Mouse (Mus musculus) hindlimb bud, embryonic 11.5 days (tissue): ENCODE data around the gene Ereg.

Experiments used
- DNase-seq: peaks from one replicate; pipeline ENCODE4 v3.0.0-alpha.2; 2012; ENCODE audit warnings: low read depth, low spot score; ENCODE audit errors: extremely low spot score

Ereg gene

GRCm38 (mm10) chr5:91110023-91110670 lies 35.7 kb downstream of the Ereg start:
- no peak for DNase-seq

- no peak for DNase-seq
Observed at GRCm38 (mm10) chr5:91111019-91111418, 36.6 kb downstream of the Ereg start.

- no peak for DNase-seq
Observed at GRCm38 (mm10) chr5:91113967-91114366, 39.5 kb downstream of the Ereg start.

- no peak for DNase-seq
Observed at GRCm38 (mm10) chr5:91114574-91114973, 40.2 kb downstream of the Ereg start.

GRCm38 (mm10) chr5:91118618-91119017 lies 44.2 kb downstream of the Ereg start:
- DNase-seq, result no peak

- no peak for DNase-seq
Observed at GRCm38 (mm10) chr5:91123404-91123803, 49.0 kb downstream of the Ereg start.

- no peak for DNase-seq
Observed at GRCm38 (mm10) chr5:91124140-91124539, 49.7 kb downstream of the Ereg start.

- DNase-seq, result no peak
Observed at GRCm38 (mm10) chr5:91126623-91127022, 52.2 kb downstream of the Ereg start.

- DNase-seq, result no peak
Observed at GRCm38 (mm10) chr5:91134961-91135360, 60.5 kb downstream of the Ereg start.

GRCm38 (mm10) chr5:91138970-91139369 lies 64.5 kb downstream of the Ereg start:
- no peak for DNase-seq

GRCm38 (mm10) chr5:91139446-91139873 lies 65.0 kb downstream of the Ereg start, which contains the start of gene Areg:
TSS of gene Areg (plus strand) at chr5:91139599.
- DNase-seq, result no peak

- DNase-seq, result no peak
Observed at GRCm38 (mm10) chr5:91140896-91141448, 66.5 kb downstream of the Ereg start.
